Mouse (Mus musculus) inflammation-experienced regulatory T-cells, adult 6 months (primary cell): ENCODE measurements around the gene Vkorc1. TPM values are rescaled to one million over a fixed set of nuclear protein-coding genes. Genes with fewer than 3 reads are reported as not detected.

Source experiments
- ATAC-seq: one replicate; pipeline ENCODE4 v1.8.0; 2017
- polyA plus RNA-seq, 3 experiments: library from polyadenylated mRNA; unstranded; fragments of 100-300 nt; shearing (Covaris generic); gene quantifications; one replicate each; pipeline ENCODE4 v1.2.1; 2017

Vkorc1 gene
- polyA plus RNA-seq, 3 experiments from 2014 or later = 22.2 to 56.5 (median 56.1) TPM

- ATAC-seq = peak; percentile 44
Measured at GRCm38 (mm10) chr7:127876041-127876466, 19.4 kb downstream of the Vkorc1 start, which contains the start of gene Zfp646. Zfp646 (plus strand) TSS chr7:127876221.

- peak; percentile 67 for ATAC-seq
Measured at GRCm38 (mm10) chr7:127875627-127876001, 19.8 kb downstream of the Vkorc1 start.

GRCm38 (mm10) chr7:127874812-127875626 is 20.4 kb downstream of the Vkorc1 start:
- ATAC-seq = peak; percentile 26

- no peak for ATAC-seq
Measured at GRCm38 (mm10) chr7:127870136-127870821, 25.1 kb downstream of the Vkorc1 start.

GRCm38 (mm10) chr7:127869149-127869810 is 26.1 kb downstream of the Vkorc1 start:
- no peak for ATAC-seq

GRCm38 (mm10) chr7:127867641-127868040 is 27.8 kb downstream of the Vkorc1 start:
- ATAC-seq = no peak

GRCm38 (mm10) chr7:127866434-127866833 is 29.0 kb downstream of the Vkorc1 start:
- ATAC-seq = no peak

GRCm38 (mm10) chr7:127858258-127858657 is 37.2 kb downstream of the Vkorc1 start:
- no peak for ATAC-seq

- ATAC-seq = no peak
Measured at GRCm38 (mm10) chr7:127850906-127851305, 44.5 kb downstream of the Vkorc1 start.

GRCm38 (mm10) chr7:127849973-127850875 is 45.2 kb downstream of the Vkorc1 start:
- no peak for ATAC-seq

Other genes with a start within 250 kb of the Vkorc1 start
- gene Bcl7c, start 186.7 kb downstream of the Vkorc1 start, polyA plus RNA-seq = 10 to 100 TPM in 1 of 3 experiments, 1 to 10 TPM in 2; 3.2 to 10.9 (median 4.9) TPM
- gene Ctf1, start 182.9 kb downstream of the Vkorc1 start, polyA plus RNA-seq = not detected
- gene Ctf2, start 163.5 kb downstream of the Vkorc1 start, polyA plus RNA-seq = not detected
- under 1 TPM; 0.31 to 0.87 (median 0.84) TPM for gene Fbxl19, start 151.1 kb downstream of the Vkorc1 start, polyA plus RNA-seq
- gene Orai3, start 125.8 kb downstream of the Vkorc1 start, polyA plus RNA-seq = 10 to 100 TPM; 11.3 to 14.3 (median 14.2) TPM
- 1 to 10 TPM; 3.9 to 7.9 (median 6.8) TPM for gene Setd1a, start 118.9 kb downstream of the Vkorc1 start, polyA plus RNA-seq
- not detected for gene Gm49388, start 110.0 kb downstream of the Vkorc1 start, polyA plus RNA-seq
- 1 to 10 TPM; 3.6 to 5.5 (median 5.2) TPM for gene Hsd3b7, start 95.0 kb downstream of the Vkorc1 start, polyA plus RNA-seq
- gene Stx4a, start 71.3 kb downstream of the Vkorc1 start, polyA plus RNA-seq = 10 to 100 TPM; 38.1 to 69.3 (median 57.4) TPM
- gene Stx1b, start 71.1 kb downstream of the Vkorc1 start, polyA plus RNA-seq = under 1 TPM in 1 of 3 experiments, not detected in 2; 0.09 TPM
- 10 to 100 TPM; 17.4 to 29.8 (median 23.1) TPM for gene Zfp646, start 19.4 kb downstream of the Vkorc1 start, polyA plus RNA-seq
- gene Zfp668, start 18.8 kb downstream of the Vkorc1 start, polyA plus RNA-seq = 10 to 100 TPM in 2 of 3 experiments, 1 to 10 TPM in 1; 8.6 to 11.1 (median 10.7) TPM
- gene Prss53, start 4.6 kb downstream of the Vkorc1 start, polyA plus RNA-seq = under 1 TPM in 2 of 3 experiments, not detected in 1; 0.54 TPM
- gene Gm21974, start 163 bp downstream of the Vkorc1 start, polyA plus RNA-seq = not detected
- gene Bckdk, start 8.5 kb upstream of the Vkorc1 start, polyA plus RNA-seq = 10 to 100 TPM; 64.4 to 75.5 (median 66.0) TPM
- gene Kat8, start 16.9 kb upstream of the Vkorc1 start, polyA plus RNA-seq = 10 to 100 TPM; 18.5 to 41.8 (median 34.5) TPM
- gene Prss8, start 34.5 kb upstream of the Vkorc1 start, polyA plus RNA-seq = not detected
- gene Prss36, start 51.1 kb upstream of the Vkorc1 start, polyA plus RNA-seq = 1 to 10 TPM; 1.5 to 3.7 (median 3.0) TPM
- gene Fus, start 71.8 kb upstream of the Vkorc1 start, polyA plus RNA-seq = 10 to 100 TPM; 42.5 to 56.3 (median 52.6) TPM
- gene Pycard, start 98.2 kb upstream of the Vkorc1 start, polyA plus RNA-seq = 100 to 1,000 TPM; 229 to 406 (median 231) TPM
- gene Trim72, start 108.3 kb upstream of the Vkorc1 start, polyA plus RNA-seq = not detected
- 1 to 10 TPM in 2 of 3 experiments, under 1 TPM in 1; 0.09 to 1.2 (median 1.1) TPM for gene Itgam, start 167.0 kb upstream of the Vkorc1 start, polyA plus RNA-seq
- gene Gm49368, start 167.1 kb upstream of the Vkorc1 start, polyA plus RNA-seq = under 1 TPM in 1 of 3 experiments, not detected in 2; 0.87 TPM
- gene Itgax, start 233.9 kb upstream of the Vkorc1 start, polyA plus RNA-seq = 1 to 10 TPM in 1 of 3 experiments, not detected in 2; 1.1 TPM